Mouse (Mus musculus) NIH3T3 (cell line): ENCODE measurements around the gene Babam2.

Experiments used
- DNase-seq: peaks from one replicate; pipeline ENCODE4 v3.0.0-alpha.2; 2012; ENCODE audit warnings: low read depth

The Babam2 gene

DNA sequence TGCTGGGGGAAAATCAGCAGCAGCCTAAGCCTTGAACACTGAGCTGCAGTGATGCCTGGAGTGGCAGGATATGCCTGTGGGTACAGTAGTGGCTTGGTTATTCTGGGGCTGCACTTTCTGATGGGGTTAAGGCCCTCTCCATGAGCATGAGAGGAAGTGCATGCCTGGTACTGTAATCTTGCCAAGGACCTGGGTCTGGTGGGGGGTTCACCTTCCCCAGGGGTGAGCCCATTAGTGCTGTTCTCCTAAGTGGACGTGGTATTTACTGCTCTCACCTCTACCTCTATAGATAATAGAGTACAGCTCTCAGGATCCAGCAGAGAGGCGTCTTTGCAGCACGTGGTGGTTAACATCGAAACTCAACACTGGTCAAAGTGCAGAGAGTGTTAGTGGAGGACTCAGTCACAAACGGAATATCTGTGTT lies 16.4 kb downstream of the Babam2 start:
- no peak for DNase-seq

DNA sequence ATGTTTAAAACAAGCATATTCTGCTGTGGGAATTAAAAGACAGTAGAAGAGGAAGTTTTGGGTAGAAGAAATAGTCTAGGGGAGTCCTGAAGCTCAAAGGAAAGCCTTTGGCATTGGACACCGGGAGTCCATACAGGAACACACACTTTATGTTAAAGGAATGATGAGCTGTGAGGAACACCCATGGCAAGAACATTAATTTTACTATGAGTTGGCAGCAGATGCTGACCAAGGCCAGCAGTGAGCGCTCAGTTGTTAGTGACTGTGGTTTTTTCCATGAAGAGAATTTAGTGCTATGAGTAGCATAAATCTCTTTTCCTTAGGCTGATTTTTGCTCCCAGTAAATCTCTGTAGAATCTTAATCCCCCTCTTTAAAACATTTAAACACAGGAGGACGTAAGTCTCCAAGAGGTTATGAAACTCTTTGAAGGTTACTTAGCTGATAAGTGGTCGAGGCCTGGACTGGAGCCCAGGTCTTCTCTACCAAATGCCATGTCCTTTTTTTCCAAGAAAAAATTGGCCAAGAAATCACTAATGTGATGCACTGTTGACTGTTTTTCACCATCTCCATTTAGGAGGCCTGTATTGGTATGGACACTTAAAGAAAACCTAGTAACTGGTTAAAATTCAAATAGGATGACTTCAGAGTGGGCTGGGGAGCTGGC lies 18.1 kb downstream of the Babam2 start:
- peak; percentile 65 for DNase-seq

DNA sequence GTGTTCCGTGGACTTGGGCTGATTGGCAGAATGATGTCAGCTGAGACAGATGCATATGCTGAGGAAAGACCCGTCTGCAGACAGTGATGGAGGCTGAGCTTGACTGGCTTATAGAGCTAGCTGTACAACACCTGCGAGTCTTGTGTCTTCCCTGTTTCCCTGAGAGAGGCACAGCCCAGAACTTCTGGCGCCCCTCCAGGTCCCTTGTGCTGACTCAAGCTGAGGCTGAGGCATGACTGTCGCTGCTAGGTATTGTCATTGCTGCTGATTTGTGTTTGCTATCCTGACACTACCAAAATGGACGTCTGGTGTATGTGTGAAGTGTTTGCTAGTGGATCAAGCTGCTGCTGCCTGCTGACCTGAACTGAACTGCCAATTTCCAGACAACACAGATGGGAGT lies 27.0 kb downstream of the Babam2 start:
- peak; percentile 55 for DNase-seq

DNA sequence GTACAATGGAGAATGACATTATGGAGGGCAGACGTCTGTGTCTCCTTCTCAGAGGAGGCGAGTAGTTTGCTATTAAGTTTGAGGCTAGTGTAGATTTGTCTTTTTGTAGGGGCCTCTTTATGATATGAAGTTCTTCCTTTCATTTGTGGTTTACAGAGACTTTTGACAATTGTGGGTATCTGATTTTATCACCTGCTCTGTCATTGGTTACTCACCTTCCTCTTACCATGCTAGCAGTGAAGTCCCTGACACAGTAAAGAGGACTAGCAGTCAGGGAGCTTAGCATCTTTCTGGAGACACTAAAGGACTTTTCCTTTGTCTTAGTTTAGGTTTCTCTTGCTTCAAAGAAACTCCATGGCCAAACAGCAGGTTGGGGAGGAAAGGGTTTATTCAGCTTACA lies 28.4 kb downstream of the Babam2 start:
- DNase-seq = no peak

DNA sequence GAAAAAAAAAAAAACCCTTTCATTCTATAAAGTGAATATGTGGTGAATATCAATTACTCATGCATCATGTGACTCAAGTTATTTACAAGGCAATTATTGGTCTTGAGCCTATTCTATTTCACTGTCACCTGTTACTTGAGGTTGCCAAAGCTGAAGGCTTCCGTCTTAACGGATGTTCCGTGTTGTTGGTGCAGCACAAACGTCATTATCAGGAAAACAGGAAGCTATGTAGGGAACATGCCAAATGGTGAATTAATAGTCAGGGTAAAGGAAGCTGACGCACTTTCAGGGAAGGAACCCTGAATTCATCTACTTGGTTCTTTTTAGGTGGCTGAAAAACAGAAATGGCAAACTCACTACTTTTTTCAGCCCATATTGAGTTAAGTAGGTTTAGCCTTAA lies 30.0 kb downstream of the Babam2 start:
- DNase-seq = no peak

DNA sequence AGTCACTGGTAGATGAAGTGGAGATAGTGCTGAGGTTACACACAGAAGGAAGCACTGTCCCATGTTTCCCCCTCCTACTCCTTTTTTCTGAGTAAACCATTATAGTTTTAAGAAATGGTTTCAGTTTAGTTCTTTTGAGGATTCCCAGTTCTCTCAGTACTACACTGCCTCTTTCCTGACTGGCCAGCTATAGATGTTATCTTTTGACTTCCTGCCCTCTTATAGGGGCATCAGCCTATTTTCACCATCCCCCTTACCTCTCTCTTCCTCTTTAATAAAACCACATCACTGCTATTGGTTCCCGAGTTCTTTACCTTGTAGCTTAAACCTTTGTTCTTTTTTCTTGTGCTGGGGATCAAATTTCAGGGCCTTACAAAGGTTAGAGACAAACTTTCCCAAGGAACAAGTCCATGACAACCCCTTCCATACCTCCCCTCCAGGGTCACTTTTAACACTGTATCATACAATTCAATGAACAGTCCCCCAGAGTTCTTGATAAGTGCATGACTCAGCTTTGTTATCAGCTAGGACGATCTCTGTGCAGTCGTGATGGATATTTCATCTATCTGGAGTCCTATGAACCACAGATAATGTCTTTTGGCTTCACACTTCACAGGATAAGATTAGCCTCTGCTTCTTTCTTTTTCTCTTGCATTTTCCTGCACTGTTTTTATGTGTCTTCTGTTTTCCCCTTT lies 35.3 kb downstream of the Babam2 start:
- no peak for DNase-seq

DNA sequence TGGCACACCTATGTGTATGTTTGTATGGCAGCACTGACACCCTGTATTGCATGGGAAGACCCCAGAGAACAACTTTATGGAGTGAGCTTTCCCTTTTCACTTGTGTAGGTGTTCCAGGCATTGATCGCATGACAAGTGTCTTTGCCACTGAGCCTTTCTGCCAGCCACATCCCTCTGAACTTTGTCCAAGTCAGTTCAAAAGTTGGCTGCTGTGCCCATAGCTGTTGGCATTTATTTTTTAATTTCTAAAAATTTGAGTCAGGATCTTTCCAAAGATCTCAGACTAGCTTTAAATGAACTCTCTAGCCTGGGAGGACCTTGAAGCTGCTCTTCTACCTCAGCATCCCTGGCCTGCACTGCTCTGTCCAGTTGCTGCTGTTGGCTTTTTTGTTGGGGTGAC lies 44.4 kb downstream of the Babam2 start:
- no peak for DNase-seq

DNA sequence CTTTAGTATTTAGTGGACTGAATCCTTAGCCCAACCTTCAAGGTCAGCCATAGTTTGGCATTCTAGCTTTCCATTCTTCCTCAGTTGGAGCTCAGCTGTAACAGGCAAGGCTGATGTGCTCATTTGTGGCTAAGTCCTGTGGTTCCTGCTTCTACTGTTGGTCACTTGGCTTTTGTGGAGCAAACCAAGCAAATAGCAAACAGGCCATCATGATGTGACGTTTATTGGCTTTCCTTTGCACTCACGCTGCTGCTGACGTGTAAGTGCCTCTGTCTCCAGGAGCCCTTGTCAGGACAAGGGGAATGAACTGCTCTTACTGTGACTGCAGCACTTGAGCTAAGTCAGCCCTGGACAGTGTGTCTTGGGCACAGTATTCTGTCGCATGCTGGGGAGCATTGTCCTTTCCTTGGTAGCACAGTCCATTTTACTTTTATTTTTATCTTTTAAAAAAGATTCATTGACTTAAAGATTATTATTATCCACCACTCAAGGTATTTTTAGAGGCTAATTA lies 45.1 kb downstream of the Babam2 start:
- DNase-seq = no peak

DNA sequence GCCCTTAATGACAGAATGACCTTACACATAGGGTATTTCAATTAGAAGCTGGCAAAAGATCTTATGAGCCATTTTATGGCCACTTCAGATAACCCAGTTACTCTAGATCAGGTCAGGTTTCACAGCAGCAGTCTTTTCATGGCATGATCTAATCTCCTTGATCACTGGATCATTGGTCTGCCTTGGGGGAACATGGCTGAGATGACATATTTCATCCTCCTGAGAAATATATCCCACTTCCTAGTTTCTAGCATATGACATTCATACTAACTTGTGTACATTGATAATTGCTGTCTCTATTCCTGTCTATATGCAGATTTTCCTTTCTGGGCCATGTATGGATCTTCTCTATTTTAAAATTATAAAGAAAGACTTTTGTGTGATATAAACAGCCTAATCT lies 51.9 kb downstream of the Babam2 start:
- DNase-seq = no peak

DNA sequence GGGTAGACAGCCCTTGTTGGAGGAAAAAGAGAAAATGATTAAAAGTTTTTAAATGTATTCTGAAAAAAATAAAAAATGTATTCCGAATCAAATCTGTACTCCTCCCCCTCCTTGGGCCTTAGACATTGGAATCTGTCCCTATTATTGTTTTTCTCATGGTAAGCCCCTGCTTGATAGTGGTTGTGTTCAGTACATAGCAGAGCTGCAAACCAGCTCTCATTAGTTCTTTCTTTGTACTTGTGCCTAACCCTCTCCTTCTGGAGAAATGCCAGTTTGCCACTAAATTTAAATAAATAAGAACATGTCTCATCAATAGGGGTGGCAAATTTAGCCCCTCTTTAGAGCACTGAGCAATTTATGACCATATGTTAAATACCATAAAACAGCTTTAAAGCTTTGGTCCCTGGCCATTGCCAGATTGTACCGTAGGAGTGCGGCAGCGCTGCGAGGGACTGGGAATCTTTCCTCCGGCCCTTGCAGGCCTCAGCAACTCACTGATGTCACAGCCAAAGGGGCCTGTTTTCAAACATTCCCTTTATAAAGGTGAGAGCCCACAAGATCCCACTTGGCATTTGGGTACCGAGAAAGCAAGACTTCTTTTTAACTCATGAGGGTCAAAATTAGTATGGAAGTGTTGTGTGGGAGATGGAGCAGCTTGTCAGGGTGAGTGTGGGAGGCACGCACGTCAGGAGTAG lies 52.9 kb downstream of the Babam2 start:
- no peak for DNase-seq

DNA sequence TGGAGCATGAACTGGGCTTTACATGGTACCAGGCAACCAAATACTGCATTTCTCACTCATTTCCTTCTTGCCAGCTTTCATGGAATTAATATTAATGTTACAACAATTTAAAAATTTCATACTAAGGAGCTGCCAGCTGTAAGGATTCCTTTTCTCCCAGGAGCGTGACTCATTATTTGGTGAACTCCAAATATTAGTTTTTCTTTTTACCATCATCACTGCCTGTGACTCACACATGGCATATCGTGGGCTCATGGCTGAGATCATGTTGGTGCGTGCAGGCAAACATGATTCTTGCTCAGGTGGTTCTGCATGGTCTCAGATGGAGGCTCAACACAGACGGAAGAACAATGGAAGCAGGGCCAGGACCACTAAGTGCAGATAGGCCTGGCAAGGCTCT lies 53.5 kb downstream of the Babam2 start:
- DNase-seq = peak; percentile 82

DNA sequence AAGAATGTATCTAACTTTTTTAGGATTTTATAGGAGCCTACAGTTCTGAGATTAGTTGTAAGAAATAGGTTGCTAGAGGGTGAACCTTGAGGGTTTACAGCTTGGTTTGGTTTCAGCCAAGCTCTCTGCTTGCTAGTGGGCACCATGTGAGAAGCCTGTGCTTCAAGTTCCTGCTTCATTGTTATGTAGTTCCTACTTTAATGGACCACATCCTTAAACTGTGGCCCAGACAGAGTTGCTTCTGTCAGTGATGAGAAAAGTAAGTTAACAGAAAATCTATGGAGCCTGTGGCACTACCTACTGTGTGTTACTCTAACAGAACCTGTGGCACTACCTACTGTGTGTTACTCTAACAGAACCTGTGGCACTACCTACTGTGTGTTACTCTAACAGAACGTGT lies 57.1 kb downstream of the Babam2 start:
- DNase-seq = no peak

DNA sequence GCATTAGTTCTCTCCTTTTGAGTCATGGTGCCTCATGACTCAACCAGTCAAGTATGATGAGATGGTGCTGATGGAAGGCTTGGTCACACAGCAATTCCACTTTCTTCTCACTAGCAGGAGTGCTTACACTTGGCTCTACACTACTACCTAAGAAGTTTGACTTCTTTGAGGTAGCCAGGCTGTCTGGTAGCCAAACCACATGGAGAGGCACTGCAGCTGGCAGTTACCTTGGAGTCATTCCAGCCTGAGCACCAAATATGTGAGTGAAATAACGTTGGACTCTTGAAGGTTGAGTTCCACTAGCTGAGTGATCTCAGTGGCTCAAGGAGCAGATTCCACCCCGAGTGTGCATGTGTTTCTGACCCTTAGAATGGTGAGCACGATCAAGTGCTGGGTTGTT lies 57.8 kb downstream of the Babam2 start:
- DNase-seq = peak; percentile 44

DNA sequence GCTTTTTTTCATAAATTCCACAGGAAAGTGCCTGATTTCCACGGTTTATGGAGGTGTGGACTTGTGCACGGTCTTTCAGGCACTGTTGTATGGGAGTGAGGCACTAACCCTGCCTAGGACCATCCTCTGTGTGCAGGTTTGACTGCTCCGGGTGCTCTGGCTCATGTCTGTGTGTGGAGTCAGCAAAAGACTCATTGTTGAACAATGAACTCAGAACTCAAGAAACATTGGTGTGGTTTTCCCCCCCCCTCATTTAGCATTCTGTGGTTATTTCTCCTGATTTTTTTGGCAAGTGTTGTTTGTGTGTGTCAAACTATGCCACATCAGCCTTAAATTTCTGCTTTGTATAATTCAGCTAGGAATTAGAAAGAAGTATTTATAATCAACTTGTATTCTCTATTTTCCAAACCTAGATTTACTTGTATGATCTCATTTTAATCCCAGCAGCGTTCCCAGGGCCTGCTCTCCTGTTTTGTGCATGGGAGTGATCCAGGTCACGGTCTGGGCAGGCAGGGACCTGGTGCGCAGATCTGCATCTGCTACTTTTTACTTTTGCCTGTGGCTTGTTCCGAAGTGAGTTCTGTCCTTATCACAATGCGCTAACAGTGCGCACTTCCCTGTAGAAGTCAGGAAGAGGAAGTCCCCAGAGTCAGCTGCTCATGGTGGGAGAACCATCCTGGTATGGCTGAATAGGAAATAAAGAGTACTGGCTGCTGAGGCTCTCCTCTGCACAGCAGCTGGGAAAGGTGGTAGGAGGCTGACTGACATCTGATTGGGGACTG lies 61.0 kb downstream of the Babam2 start:
- DNase-seq = peak; percentile 89

DNA sequence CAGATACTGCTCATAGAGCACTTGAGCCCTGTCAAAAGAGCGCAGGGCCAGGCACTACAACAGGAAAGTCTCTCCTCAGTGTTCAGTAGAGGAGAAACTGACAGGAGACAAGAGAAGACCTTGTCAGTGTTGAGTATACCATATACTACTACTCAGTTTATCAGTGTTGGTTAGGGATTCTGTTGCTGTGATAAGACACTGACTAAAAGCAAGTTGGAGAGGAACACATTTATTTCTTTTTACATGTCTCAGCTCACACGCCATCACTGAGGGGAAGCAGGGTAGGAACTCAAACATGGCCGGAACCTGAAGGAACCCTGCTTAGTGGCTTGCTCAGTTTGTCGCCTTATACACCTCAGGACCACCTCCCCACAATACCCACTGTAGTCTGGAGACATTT lies 64.4 kb downstream of the Babam2 start:
- no peak for DNase-seq

DNA sequence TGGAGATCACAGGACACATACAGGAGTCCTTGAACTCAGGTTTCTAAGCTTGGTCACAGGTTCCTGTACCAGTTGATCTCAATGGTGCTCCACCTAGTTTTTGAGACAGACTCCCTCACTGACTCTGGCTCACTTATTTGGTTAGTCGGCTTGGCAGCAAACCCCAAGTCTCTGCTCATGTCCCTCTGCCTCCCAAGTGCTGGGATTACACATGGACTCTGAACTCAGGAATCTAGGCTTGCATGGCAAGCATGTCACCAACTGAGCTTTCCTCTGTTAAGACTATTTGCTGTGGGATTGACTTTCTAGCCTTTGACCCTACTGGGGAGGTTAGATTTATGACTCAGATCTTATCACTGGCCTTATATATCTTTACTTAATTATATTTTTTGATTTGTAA lies 65.3 kb downstream of the Babam2 start:
- no peak for DNase-seq

DNA sequence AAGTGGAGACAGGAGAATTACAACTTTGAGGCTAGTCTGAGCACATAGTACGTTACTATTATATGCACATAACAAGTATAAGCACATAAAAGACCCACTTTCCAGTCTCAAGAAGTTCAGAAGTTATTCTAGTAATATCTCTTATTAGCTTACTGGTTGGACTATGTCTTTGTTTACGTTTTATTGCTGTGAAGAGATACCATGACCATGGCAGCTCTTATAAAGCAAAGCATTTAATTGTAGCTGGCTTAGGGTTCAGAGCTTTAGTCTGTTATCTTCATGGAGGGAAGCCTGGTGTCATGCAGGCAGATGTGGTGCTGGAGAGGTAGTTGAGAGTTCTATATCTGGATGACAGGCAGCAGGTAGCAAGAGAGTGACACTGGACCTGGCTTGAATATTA lies 68.3 kb downstream of the Babam2 start:
- no peak for DNase-seq

DNA sequence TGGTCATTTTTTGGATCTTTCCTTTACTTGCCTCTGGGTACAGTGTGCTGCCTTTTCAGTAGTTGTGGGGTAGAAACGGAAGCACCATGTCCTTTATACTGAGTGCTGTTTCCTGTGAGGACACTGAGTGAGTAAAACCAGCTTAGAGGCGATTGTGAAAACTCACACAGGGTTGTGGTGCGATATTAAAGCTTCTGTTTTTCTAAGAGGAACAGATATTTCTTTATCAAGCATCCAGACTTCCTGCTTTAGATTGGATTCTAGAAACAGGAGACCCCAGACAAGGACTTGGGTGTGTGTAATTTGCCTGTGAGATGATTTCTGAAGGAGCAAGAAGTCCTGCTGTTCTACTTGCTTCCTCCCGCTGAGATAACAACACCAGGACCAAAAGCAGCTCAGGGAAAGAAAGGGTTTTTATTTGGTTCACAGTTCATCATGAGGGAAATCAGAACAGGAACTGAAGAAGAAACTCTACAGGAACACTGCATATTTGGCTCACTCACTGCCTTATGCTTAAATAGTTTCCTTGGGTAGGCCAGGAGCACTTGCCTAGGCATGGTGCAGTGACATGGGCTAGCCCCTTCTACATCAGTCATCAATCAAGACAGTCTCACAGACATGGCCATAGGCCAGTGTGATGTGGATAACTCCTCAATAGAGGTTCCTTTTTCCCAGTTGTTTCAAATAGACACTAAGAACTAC lies 69.5 kb downstream of the Babam2 start:
- DNase-seq = no peak

DNA sequence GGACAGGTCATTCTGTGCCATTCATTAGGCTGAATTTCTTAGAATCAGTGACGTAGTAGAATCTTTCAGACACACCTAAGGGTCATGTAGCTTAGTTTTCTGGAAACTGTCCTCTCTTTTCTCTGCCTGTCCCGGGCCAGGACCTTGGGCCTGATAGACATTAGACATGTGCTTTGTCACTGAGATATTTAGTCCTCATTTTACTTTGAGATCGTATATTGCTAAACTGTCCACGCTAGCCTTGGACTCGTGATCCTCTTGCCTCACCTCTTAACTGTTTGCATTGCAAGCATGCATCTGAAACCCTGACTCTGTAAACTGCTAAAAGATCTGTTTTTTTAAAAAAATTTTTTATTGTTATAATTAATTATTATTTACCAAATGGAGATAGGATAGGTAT lies 74.0 kb downstream of the Babam2 start:
- DNase-seq = no peak

DNA sequence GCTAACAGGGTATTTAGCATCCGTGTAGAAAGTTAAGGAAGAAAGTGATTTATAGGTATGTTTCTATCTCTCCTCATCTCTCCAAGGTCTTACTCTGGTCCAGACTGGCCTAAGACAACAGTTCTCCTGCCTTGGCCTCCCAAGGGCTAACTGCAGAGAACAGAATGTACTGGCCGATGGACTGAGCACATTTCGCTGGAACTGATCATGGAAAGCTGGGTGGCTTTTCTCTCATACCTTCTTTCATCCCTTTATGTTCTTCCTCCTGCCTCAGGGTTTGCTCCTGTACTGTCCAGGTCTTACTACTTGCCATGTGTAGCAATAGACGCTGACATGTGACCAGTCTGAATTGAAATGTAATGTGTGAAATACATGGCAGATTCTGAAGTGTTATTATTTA lies 74.4 kb downstream of the Babam2 start:
- DNase-seq = no peak

DNA sequence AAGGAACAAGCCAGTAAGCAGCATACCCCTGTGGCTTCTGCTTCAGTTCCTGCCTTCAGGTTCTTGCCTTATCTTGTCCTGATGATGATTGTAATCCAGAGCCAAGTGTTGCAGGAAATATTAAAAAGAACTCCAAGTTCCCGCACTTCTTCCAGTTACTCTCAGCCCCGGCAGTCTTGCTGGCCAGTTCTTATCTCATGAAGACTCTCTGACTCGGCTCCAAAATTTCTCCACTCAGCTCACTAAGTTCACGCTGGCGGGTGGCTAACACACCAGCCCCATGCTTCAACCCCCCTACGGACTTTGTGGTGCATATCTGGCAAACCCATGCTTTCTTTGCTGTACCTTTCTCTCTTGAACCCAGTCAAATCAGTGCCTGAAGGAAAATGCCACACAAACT lies 77.5 kb downstream of the Babam2 start:
- no peak for DNase-seq

DNA sequence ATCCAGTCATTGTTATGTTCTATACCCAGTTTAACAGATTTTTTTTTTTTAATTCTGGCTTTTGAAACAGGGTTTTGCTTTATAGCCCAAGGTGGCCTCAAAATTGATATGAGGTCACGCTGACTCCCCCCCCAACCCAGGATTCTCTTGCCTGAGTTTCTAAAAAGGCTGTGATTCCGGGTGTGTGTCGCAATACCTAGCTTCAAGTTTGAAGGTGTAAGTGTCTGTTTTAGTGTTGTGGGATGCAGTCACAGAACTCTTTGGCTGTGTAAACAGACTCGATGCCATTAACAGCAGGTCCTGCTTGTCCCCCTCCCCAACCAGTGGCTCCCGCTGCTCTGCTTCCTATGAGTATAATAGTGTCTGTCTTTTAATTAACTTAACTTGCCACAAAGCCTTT lies 84.1 kb downstream of the Babam2 start:
- DNase-seq = peak; percentile 33
